8 mouse cellular contexts compared by ENCODE assay signal in genomic region chr11:3142413-3142812, GRCm38 (mm10). TPM values are rescaled to one million over a fixed set of nuclear protein-coding genes. Genes with fewer than 3 reads are reported as not detected.
DNase-seq lines count a peak whose midpoint lies in the region; ATAC-seq and TF ChIP-seq lines count a peak whose summit lies in the region.
"Not testable (repeated sequence)": the region's sequence is repeated elsewhere in the genome, so short reads cannot be mapped to it uniquely, and the experiment has no call there.

No protein-coding gene starts in this region.

- not testable (repeated sequence) for TF ChIP-seq CTCF in cerebellum, adult 2 months (IDR thresholded peaks at IDR 0.05; ENCODE audit: borderline replicate concordance, insufficient read depth, low read depth, low read length)

- intact Hi-C loops in heart, postnatal 10 days (cut with DNase I); left cerebral cortex, postnatal 4 days (cut with DNase I): not testable (repeated sequence)

- H3K4me2 ChIP-seq in kidney, embryonic 16.5 days (replicated peaks; ENCODE audit: low read depth, low read length) = not testable (repeated sequence)

- peak; percentile 72 for ATAC-seq in kidney, embryonic 16.5 days (ENCODE audit: low FRiP score, low TSS enrichment)
- peak; percentile 13 for ATAC-seq in megakaryocyte progenitor cell, adult 5-6 weeks (replicated peaks; ENCODE audit: poor library complexity)

- DNase-seq in cerebellum, adult 2 months = peak; percentile 66 to 72
- DNase-seq in frontal cortex, postnatal 10 days (ENCODE audit: low spot score in 2 of 2) = peak; percentile 84 to 89
- peak; percentile 74 to 77 for DNase-seq in heart, postnatal 10 days
- peak; percentile 65 for DNase-seq in left cerebral cortex, postnatal 4 days
- DNase-seq in right cerebral cortex, postnatal 14 days = peak; percentile 63
- peak; percentile 100 for DNase-seq in urinary bladder, postnatal 10 days (ENCODE audit: low spot score)

- not testable (repeated sequence) for H3K4me1 ChIP-seq in cerebellum, adult 2 months (ENCODE audit: control insufficient read depth, insufficient read depth, low read length); kidney, embryonic 16.5 days (ENCODE audit: insufficient read depth, low read length)

- H3K27me3 ChIP-seq in cerebellum, adult 2 months (ENCODE audit: control insufficient read depth, insufficient read depth, low read length); kidney, embryonic 16.5 days (ENCODE audit: insufficient read depth, low read length): not testable (repeated sequence)

- H3K27ac ChIP-seq in cerebellum, adult 2 months (ENCODE audit: insufficient read depth, low read length); kidney, embryonic 16.5 days (ENCODE audit: low read length): not testable (repeated sequence)

- not testable (repeated sequence) for TF ChIP-seq POLR2A in cerebellum, adult 2 months (IDR thresholded peaks at IDR 0.05; ENCODE audit: borderline replicate concordance, insufficient read depth, low read length)

- 87% methylated on average over 4 of the region's 5 CpGs for WGBS in cerebellum, adult 2 months
- WGBS in kidney, embryonic 16.5 days = 92% methylated on average over 4 of the region's 5 CpGs

- not testable (repeated sequence) for H3K9ac ChIP-seq in kidney, embryonic 16.5 days (replicated peaks; ENCODE audit: low read length)

- H3K9me3 ChIP-seq in kidney, embryonic 16.5 days (ENCODE audit: low read length) = not testable (repeated sequence)

- H3K36me3 ChIP-seq in kidney, embryonic 16.5 days (ENCODE audit: insufficient read depth, low read length) = not testable (repeated sequence)

- not testable (repeated sequence) for H3K4me3 ChIP-seq in cerebellum, adult 2 months (replicated peaks; ENCODE audit: insufficient read depth, low read depth, low read length); kidney, embryonic 16.5 days (ENCODE audit: low read length)

RNA-seq across cellular contexts. Expression of gene Sfi1, which starts 50.9 kb away (rescaled TPM):
- polyA plus RNA-seq in cerebellum, adult 2 months (2012; rRNA removed) = 24.1 and 26.6 TPM in 2 replicates
- 10 to 100 TPM; 27.5 to 28.7 TPM for total RNA-seq in heart, postnatal 10 days (2021)
- 15.2 and 20.7 TPM in 2 replicates for polyA plus RNA-seq in kidney, embryonic 16.5 days (2015; fragmentation: Nextera tagmentation; extraction: Ambion mirVana)
- 100 to 1,000 TPM in 1 of 2 experiments, 10 to 100 TPM in 1; 76.6 to 108 TPM for total RNA-seq in left cerebral cortex, postnatal 4 days (2021)
- 5.2 and 6.0 TPM in 2 replicates for total RNA-seq in megakaryocyte progenitor cell, adult 5-6 weeks (2015)
- total RNA-seq in megakaryocyte progenitor cell, adult 5-6 weeks (2017) = 6.2 and 14.2 TPM in 2 replicates

RNA-seq across cellular contexts. Expression of gene Eif4enif1, which starts 59.8 kb away (rescaled TPM):
- 57.4 and 59.0 TPM in 2 replicates for polyA plus RNA-seq in cerebellum, adult 2 months (2012; rRNA removed)
- total RNA-seq in heart, postnatal 10 days (2021) = 10 to 100 TPM; 53.7 to 60.1 TPM
- 47.8 and 49.5 TPM in 2 replicates for polyA plus RNA-seq in kidney, embryonic 16.5 days (2015; fragmentation: Nextera tagmentation; extraction: Ambion mirVana)
- total RNA-seq in left cerebral cortex, postnatal 4 days (2021) = 10 to 100 TPM; 73.6 to 76.8 TPM
- total RNA-seq in megakaryocyte progenitor cell, adult 5-6 weeks (2015) = 96.1 and 110 TPM in 2 replicates
- 40.1 and 49.2 TPM in 2 replicates for total RNA-seq in megakaryocyte progenitor cell, adult 5-6 weeks (2017)
